Mouse (Mus musculus) embryo, embryonic 10.5 days (tissue): ENCODE measurements at regions not wholly inside any gene's neighbourhood (a gene's known extent, or its start where the extent isn't known, plus 50 kb on each side); places are given as distances from the start of the nearest gene placed in this dataset.
A peak's percentile ranks its signal among the peaks of the same experiment; 100 is the strongest.

Source experiments
- DNase-seq: peaks from one replicate; pipeline ENCODE4 v3.0.0-alpha.2; 2015; ENCODE audit warnings: low spot score

DNA sequence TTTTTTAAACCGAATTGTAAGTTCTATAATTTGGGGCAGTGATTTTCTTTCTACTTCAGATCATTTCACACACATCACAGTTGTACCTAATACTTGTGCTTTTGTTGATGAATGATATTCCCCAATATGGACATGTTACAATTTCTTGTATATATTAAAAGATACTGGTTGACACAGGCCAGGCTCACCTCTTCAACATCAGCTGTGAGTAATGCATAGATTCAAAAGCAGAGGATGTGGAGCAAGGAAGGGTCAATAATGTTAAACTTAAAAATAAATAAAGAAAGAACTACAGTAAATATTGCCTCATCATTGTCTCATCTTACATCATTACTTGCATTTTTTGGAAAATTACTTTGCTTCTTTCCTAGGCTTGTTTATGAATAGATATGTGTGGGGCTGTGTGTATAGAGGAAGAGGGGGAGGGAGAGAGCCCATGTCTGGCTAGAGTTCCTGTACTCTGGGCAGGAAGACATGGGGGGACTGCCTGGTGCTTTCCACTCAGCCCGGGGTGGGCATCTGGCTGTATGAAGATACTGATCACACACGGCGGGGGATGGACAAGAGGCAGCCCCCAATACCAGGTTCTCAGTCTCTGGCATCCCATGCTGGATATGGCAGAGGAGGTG lies 490.1 kb downstream of the Gm6377 start:
- DNase-seq: no peak

GRCm38 (mm10) chrX:109734961-109735537 lies 538.5 kb downstream of the Gm6377 start:
- DNase-seq: peak; percentile 64

DNA sequence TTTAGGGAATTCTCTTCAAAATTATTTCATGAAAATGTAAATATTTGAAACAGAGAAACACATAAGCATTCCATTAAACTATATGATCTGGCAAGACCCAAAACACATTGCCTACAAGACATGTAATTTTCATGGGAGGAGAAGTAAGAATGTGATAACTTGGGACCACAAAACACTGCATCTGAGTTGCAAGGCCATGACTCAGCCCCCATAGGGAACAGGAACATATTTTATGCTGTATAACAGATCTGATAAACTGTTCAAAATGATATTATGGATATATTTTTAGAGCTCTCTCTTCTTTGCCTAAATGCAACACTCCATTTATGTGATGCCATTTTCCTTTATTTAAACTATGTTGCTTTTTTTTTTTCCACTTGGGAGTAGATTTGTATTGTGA lies 539.4 kb downstream of the Gm6377 start:
- DNase-seq: no peak
